Mouse (Mus musculus) midbrain, embryonic 13.5 days (tissue): ENCODE measurements at regions not wholly inside any gene's neighbourhood (a gene's known extent, or its start where the extent isn't known, plus 50 kb on each side); places are given as distances from the start of the nearest gene placed in this dataset.

Experiments
- ATAC-seq: fragments of 200-750 bp; cut with Nextera tagmentation; 2 replicates; pipeline ENCODE4 v1.8.0; 2017; ENCODE audit warnings: mild to moderate bottlenecking, moderate TSS enrichment, moderate library complexity
- H3K27ac ChIP-seq: fragments of 300-500 bp; sonication (generic); 2 replicates; pipeline ENCODE4 v1.5.1; 2015; ENCODE audit warnings: inconsistent platforms, mild to moderate bottlenecking, moderate library complexity
- H3K27me3 ChIP-seq: fragments of 300-500 bp; sonication (generic); 2 replicates; pipeline ENCODE4 v1.6.1; 2015; ENCODE audit warnings: mild to moderate bottlenecking, inconsistent platforms
- H3K36me3 ChIP-seq: fragments of 300-500 bp; sonication (generic); 2 replicates; pipeline ENCODE4 v1.6.1; 2015; ENCODE audit warnings: mild to moderate bottlenecking, inconsistent platforms
- H3K4me1 ChIP-seq: fragments of 300-500 bp; sonication (generic); replicated peaks from 2 replicates; pipeline ENCODE4 v1.6.1; 2015; ENCODE audit warnings: inconsistent platforms
- H3K4me2 ChIP-seq: fragments of 300-500 bp; sonication (generic); replicated peaks from 2 replicates; pipeline ENCODE4 v1.6.1; 2015; ENCODE audit warnings: moderate library complexity, mild to moderate bottlenecking, inconsistent platforms
- H3K4me3 ChIP-seq: fragments of 300-500 bp; sonication (generic); replicated peaks from 2 replicates; pipeline ENCODE4 v1.5.1; 2015; ENCODE audit warnings: mild to moderate bottlenecking, inconsistent platforms
- H3K9ac ChIP-seq: fragments of 300-500 bp; sonication (generic); replicated peaks from 2 replicates; pipeline ENCODE4 v1.6.1; 2015; ENCODE audit warnings: mild to moderate bottlenecking, inconsistent platforms
- H3K9me3 ChIP-seq: fragments of 300-500 bp; sonication (generic); 2 replicates; pipeline ENCODE4 v1.6.1; 2016; ENCODE audit warnings: mild to moderate bottlenecking, inconsistent platforms
- WGBS: fragments of 180-500 bp; shearing (Covaris S2); methylation state at CpG from one replicate; pipeline ENCODE4 v1.1.7; 2015; 5-methylcytosine and 5-hydroxymethylcytosine counted together

DNA sequence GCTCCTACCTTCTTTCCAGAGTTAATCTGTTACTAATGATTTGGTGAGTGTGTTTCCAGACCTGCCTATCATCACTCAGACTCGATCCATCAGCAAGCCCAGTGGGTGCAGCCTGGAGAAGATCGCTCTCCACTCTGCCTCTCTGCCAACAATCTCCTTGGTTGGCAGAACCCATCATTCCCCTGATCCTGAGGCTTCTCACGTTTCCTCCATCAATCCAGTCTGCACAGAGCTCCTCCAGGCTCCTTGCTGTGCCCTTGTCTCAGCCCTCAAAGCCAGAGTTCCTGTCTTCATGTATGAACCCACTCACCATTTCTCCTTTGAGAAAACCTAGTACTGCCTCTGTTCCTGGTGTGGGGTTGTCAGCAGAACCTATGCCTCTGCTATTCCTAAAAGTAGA lies 155.5 kb downstream of the Thbs2 start:
- H3K36me3 ChIP-seq: no peaks in the 10 kb centered on the region
- H3K27me3 ChIP-seq: no peaks in the 10 kb centered on the region
- no peak overlapping the region for H3K4me2 ChIP-seq
- H3K9ac ChIP-seq: no peak overlapping the region
- 74% methylated on average over 3 of the region's 3 CpGs for WGBS
- no peak for ATAC-seq
- H3K27ac ChIP-seq: no peak overlapping the region
- H3K9me3 ChIP-seq: no peaks in the 10 kb centered on the region
- no peak overlapping the region for H3K4me3 ChIP-seq
- H3K4me1 ChIP-seq: 0 out of 2 replicates have a peak, but pooled peaks cover 2% of the 10 kb centered on the region

DNA sequence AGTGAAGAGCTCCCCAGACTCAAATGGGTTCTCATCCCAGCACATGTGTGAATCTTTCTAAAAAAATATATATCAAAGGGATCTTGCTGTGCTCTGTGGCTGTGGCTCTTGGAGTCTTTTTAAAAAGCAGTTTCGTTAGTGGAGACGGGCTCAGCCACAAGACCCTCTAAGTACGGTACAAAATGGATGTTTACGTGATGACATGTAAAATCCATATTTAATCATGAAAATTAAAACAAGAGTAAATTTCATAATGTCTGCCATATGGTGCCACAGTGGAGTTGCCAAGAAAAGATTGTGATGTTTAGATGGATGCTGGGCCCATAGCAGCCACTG lies 161.1 kb downstream of the Thbs2 start:
- 93% methylated on average over 4 of the region's 4 CpGs for WGBS
- H3K9ac ChIP-seq: no peak overlapping the region

DNA sequence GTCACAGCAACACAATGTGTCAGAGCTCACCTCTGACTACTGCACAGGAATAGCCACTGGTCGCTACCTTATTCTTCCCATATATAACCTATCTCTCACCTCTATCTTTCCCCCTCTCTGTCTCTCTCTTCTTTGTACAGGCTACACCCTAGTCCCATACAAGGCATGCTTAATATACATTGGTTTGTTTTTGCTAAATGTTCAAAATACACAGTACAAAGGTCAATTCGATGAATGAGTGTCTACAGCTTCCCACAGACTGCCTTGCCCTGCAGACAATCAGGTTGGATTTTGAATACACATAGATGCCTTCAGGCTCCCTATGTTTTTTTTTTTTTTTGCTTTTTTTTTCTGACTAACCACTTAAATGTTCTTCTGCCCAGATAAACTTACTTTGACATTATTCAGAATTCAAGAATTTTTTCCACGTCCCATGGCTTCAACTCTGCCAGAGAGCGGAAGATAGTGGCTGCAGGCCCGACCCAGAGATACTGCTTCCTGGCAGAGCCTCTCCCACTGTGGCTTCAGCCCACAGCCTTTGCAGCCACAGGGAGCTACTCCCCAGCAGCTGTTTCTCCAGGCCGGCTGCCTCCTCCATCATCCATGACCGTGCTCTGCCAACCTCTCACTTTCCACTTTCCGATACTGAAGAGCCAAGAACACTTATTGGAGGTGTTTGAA lies 161.6 kb downstream of the Thbs2 start:
- no peak overlapping the region for H3K9ac ChIP-seq
- no peaks in the 10 kb centered on the region for H3K9me3 ChIP-seq
- 92% methylated on average over 8 of the region's 8 CpGs for WGBS
- H3K36me3 ChIP-seq: no peaks in the 10 kb centered on the region
- ATAC-seq: no peak
- H3K4me3 ChIP-seq: no peak overlapping the region
- 0 out of 2 replicates have a peak, but pooled peaks cover 2% of the 10 kb centered on the region for H3K4me1 ChIP-seq
- H3K4me2 ChIP-seq: no peak overlapping the region
- no peaks in the 10 kb centered on the region for H3K27me3 ChIP-seq
- H3K27ac ChIP-seq: no peak overlapping the region

More for the DNA sequence above, 161.1 kb downstream of the Thbs2 start:
- H3K4me1 ChIP-seq: 0 out of 2 replicates have a peak, but pooled peaks cover 2% of the 10 kb centered on the region
- H3K27ac ChIP-seq: no peak overlapping the region
- no peak overlapping the region for H3K4me2 ChIP-seq
- no peaks in the 10 kb centered on the region for H3K36me3 ChIP-seq
- no peak overlapping the region for H3K4me3 ChIP-seq
- no peak for ATAC-seq
- H3K9me3 ChIP-seq: no peaks in the 10 kb centered on the region
- no peaks in the 10 kb centered on the region for H3K27me3 ChIP-seq

DNA sequence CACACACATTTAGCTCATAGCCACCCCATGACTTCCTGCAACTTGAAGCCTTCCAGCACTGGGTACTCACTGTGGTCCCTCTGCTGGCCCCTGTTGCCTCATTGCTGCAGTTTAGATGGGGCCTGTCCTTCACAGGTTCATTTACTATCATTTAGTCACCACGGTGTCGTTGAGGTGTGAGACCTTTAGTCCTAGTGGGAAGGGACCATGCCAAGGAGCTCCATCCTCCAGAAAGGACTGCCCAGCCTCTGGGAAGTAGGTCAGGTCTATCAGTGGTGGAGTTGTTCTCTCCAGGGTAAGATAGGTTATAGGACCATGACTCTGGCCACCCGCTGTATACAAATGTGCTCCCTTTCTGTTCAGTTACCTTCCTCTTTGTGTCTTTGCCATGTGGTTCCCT lies 162.2 kb downstream of the Thbs2 start:
- Histone ChIP-seq H3K4me1 (0 out of 2 replicates have a peak, but pooled peaks cover 2% of the 10 kb centered on the region), H3K36me3 (no peaks in the 10 kb centered on the region), H3K27me3 (no peaks in the 10 kb centered on the region), H3K9me3 (no peaks in the 10 kb centered on the region), H3K4me2 (no peak overlapping the region), H3K27ac (no peak overlapping the region), H3K4me3 (no peak overlapping the region), H3K9ac (no peak overlapping the region)
- no peak for ATAC-seq
- 98% methylated on average over 3 of the region's 3 CpGs for WGBS

- Histone ChIP-seq H3K4me1 (no peaks in the 10 kb centered on the region), H3K4me3 (no peak overlapping the region), H3K27ac (no peak overlapping the region), H3K9ac (no peak overlapping the region), H3K36me3 (no peaks in the 10 kb centered on the region), H3K4me2 (no peak overlapping the region), H3K27me3 (no peaks in the 10 kb centered on the region), H3K9me3 (no peaks in the 10 kb centered on the region)
- ATAC-seq: no peak
- 91% methylated on average over 2 of the region's 2 CpGs for WGBS
Measured at GRCm38 (mm10) chr17:14527691-14528090, 166.3 kb downstream of the Thbs2 start.

- ATAC-seq: no peak
Measured at GRCm38 (mm10) chr17:14525255-14525654, 168.8 kb downstream of the Thbs2 start.

DNA sequence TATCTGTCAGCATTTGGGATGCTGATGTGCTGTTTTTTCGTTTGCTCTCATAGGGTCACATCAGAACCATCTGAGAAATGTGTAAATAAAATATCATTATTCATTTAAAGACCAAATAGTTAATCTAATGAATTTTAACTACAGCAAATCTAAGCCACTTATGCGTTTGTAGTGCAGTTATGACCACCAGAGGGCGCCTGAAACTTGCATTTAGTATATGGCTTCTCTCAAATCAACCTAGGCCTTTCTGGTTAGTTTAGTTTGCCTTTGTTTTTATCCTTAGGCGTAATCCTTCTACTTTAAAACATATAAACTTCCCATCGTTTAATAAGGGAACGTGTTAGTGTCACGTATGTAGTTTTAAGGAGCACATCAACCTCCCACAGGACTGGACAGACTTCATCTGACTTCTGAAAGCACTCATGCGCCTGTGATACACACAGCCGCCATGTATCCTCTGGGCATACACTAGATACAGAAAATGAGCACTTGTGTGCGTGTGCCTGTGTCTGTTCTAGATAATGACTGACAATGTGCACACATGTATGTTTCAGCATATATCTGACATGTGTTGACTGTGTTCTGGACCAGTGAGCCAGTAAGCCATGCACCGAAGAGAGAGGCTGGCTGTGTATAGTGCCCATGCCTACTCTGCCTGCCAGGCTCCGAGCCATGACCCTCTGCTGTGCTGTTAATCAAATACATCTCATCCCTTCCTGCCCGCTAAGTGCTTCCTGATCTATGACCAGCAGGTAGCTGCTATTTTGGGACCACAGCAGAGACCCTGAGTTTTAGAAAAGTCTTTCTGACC lies 169.4 kb downstream of the Thbs2 start:
- Histone ChIP-seq H3K36me3 (no peaks in the 10 kb centered on the region), H3K27me3 (peaks cover 7% of the 10 kb centered on the region; the same call in 1 of the 2 replicates), H3K27ac (no peak overlapping the region), H3K4me3 (no peak overlapping the region), H3K9ac (no peak overlapping the region), H3K4me1 (no peaks in the 10 kb centered on the region), H3K4me2 (no peak overlapping the region), H3K9me3 (no peaks in the 10 kb centered on the region)
- peak; percentile 60 for ATAC-seq
- WGBS: 48% methylated on average over 13 of the region's 13 CpGs

More at GRCm38 (mm10) chr17:14525255-14525654, 168.8 kb downstream of the Thbs2 start:
- H3K36me3 ChIP-seq: no peaks in the 10 kb centered on the region
- H3K4me2 ChIP-seq: no peak overlapping the region
- WGBS: 87% methylated on average over 7 of the region's 7 CpGs
- H3K9ac ChIP-seq: no peak overlapping the region
- H3K4me1 ChIP-seq: no peaks in the 10 kb centered on the region
- no peak overlapping the region for H3K4me3 ChIP-seq
- H3K27ac ChIP-seq: no peak overlapping the region
- peaks cover 7% of the 10 kb centered on the region; the same call in 1 of the 2 replicates for H3K27me3 ChIP-seq
- no peaks in the 10 kb centered on the region for H3K9me3 ChIP-seq

DNA sequence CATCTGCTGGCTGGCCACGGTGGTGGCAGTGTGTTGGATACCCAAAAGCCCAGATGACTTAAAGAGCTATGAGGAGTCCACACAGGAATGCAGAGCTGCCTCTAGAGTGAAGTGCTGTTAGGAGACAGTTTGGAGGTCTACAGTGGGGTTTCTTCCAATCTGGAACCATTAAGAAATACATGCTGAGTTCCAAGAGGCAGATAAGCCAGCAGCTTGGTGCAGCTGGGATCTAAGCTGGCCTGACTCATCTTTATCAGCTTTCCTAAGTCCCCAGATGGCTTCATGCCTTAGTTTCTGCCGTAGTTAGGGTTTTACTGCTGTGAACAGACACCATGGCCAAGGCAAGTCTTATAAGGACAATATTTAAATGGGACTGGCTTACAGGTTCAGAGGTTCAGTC lies 172.0 kb downstream of the Thbs2 start:
- H3K9ac ChIP-seq: no peak overlapping the region
- no peak overlapping the region for H3K4me3 ChIP-seq
- 76% methylated on average over 2 of the region's 2 CpGs for WGBS
- no peak for ATAC-seq
- H3K27ac ChIP-seq: no peak overlapping the region
- H3K27me3 ChIP-seq: peaks cover 7% of the 10 kb centered on the region; the same call in 1 of the 2 replicates
- no peaks in the 10 kb centered on the region for H3K36me3 ChIP-seq
- no peak overlapping the region for H3K4me2 ChIP-seq
- no peaks in the 10 kb centered on the region for H3K4me1 ChIP-seq
- no peaks in the 10 kb centered on the region for H3K9me3 ChIP-seq

- ATAC-seq: peak; percentile 69
- Histone ChIP-seq H3K4me1 (no peaks in the 10 kb centered on the region), H3K4me2 (no peak overlapping the region), H3K27me3 (peaks cover 7% of the 10 kb centered on the region; the same call in 1 of the 2 replicates), H3K4me3 (no peak overlapping the region), H3K36me3 (no peaks in the 10 kb centered on the region), H3K9me3 (no peaks in the 10 kb centered on the region), H3K27ac (no peak overlapping the region), H3K9ac (no peak overlapping the region)
- WGBS: 16% methylated on average over 5 of the region's 5 CpGs
Measured at GRCm38 (mm10) chr17:14520565-14520964, 173.5 kb downstream of the Thbs2 start.

DNA sequence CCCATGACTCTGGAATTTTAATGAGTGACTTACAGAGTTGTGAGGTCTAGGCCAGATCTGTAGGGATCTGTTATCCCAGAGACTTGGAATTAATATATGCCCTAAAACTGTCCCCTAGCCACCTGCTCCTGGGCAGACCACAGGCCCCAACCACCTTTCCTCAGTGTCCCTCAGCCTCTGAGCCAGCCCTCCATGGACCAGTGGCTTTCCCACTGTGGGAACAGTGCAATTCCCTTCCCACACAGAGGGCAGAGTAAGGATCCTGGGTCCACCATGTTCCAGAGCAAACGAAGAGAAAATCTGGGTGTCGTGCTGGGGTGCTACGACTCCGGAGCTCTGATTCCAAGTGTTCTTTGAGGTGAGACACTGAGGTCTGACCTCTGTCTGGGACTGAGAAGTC lies 174.7 kb downstream of the Thbs2 start:
- WGBS: 87% methylated on average over 4 of the region's 4 CpGs
- ATAC-seq: no peak
- no peak overlapping the region for H3K4me3 ChIP-seq

DNA sequence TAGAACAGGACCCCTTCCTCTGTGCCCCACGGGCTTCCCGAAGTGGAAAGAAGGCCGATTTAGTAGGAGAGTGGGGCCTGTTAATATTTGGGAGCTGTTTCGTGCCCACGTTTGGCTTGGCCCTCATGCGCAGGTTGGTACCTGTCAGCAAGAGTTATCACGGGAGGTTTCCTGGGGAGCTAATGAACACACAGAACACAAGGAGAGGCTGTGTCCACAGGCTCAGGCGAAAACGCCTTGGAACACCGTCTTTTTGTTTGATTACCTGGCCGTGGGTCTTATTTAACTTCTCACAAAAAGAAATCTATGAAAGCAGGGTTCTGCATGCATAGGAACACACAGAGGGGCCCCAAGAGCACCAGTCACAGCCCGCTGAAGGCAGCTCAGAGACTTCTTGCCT lies 175.8 kb downstream of the Thbs2 start:
- Histone ChIP-seq H3K4me2 (no peak overlapping the region), H3K4me1 (no peaks in the 10 kb centered on the region), H3K9ac (no peak overlapping the region), H3K27ac (no peak overlapping the region), H3K9me3 (no peaks in the 10 kb centered on the region), H3K36me3 (no peaks in the 10 kb centered on the region), H3K27me3 (peaks cover 7% of the 10 kb centered on the region; the same call in 1 of the 2 replicates), H3K4me3 (no peak overlapping the region)
- ATAC-seq: no peak
- 87% methylated on average over 12 of the region's 12 CpGs for WGBS

More for the DNA sequence above, 174.7 kb downstream of the Thbs2 start:
- no peaks in the 10 kb centered on the region for H3K36me3 ChIP-seq
- peaks cover 7% of the 10 kb centered on the region; the same call in 1 of the 2 replicates for H3K27me3 ChIP-seq
- H3K9me3 ChIP-seq: no peaks in the 10 kb centered on the region
- H3K4me1 ChIP-seq: no peaks in the 10 kb centered on the region
- H3K9ac ChIP-seq: no peak overlapping the region
- H3K4me2 ChIP-seq: no peak overlapping the region
- no peak overlapping the region for H3K27ac ChIP-seq

DNA sequence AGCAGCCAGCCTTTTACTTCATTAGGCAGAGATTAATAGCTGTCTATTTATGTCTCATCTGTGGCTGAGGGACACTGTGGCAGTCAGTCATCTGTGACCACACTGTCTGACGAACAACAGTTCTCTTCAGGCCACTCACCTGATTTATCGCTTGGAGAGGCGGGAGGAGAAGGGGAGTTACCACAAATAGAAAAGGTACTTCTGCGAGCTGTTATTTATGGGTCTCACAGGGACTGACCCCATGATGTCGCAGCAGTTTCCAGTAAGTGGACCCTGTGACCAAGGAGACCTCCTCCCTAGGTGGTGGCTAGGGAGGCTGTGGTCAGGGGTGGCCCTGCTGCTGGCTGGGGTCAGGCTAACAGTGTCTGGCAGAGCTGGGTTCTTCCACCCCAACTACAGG lies 176.7 kb downstream of the Thbs2 start:
- Histone ChIP-seq H3K27ac (no peak overlapping the region), H3K4me1 (no peaks in the 10 kb centered on the region), H3K9me3 (no peaks in the 10 kb centered on the region), H3K9ac (no peak overlapping the region), H3K27me3 (peaks cover 7% of the 10 kb centered on the region; the same call in 1 of the 2 replicates), H3K36me3 (no peaks in the 10 kb centered on the region), H3K4me3 (no peak overlapping the region), H3K4me2 (no peak overlapping the region)
- no peak for ATAC-seq
- WGBS: 77% methylated on average over 5 of the region's 5 CpGs
